Mouse (Mus musculus) thymus, postnatal 25 days (tissue): ENCODE measurements around the gene Cav3.

Experiments
- DNase-seq: peaks from one replicate; pipeline ENCODE4 v3.0.0; 2022

Gene Cav3

DNA sequence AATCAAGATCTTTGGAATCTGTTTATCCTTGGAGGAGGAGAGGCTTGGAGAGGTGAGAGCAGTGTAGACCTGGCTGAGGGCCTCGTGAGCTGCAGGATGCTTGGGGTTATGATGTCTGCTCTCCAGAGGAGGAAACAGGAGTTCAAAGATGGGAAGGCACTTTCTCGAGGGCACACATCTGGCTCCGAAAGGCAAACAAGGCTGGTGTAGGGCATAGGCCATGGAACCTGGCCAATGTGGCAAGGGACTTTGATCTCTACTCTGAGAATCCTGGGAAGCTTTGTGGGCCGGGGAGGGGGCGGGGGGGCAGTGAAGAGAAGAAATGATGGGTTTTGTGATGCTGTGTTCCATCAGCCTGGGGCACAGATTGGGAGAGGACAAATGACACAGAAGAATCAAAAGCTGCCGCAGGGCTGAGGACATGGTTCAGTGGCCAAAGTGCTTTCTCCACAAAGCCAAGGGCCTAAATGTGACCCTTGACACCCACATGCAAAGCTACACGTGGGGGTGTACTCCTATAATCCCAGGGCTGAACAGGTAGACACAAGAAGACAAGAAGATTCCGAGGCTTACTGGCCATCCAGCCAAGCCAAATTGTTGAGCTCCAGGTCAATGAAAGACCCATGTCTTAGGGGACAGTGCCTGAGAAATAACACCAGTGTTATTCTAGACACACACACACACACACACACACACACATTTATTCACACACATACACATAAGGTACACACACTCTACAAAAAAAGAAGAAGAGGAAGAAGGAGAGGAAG lies 37.2 kb downstream of the Cav3 start:
- DNase-seq, result no peak

DNA sequence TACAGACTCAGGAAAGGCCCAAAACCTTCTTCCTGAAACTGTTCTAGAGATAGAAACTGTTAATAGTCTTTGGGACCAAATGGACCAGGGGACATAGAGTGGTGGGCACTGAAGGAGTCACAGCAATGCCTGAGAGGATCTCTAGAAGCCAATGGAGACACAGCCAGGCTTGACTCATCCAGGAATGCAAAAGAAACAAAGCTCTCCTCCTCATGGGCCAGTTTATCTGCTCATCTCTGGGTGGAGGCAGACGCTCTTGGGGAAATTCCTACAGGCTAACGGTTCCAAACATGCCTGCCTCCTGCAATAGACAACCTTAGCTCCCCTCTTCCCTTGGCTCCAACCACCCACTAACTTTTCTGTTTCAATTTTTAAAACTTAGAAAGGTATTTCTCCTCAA lies 38.2 kb downstream of the Cav3 start:
- no peak for DNase-seq

DNA sequence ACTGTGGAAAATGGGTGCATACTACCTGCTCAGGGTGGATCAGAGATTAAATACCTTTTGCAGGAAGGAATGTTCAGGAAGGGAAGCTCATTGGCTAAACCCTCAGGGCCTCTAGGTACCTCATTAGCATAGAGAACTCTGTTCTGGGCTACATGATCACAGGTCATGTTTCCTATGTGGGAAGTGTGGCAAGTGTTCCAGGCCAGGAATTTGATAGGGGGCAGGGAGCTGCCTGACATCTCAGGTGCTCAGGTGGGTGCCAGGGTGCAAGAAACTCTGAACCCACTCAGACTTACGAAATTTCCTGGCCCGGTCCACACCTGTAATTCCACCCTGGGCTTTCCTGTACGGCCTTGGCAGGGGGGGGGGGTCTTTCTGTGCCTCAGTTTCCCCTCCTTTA lies 39.4 kb downstream of the Cav3 start:
- DNase-seq, result no peak

DNA sequence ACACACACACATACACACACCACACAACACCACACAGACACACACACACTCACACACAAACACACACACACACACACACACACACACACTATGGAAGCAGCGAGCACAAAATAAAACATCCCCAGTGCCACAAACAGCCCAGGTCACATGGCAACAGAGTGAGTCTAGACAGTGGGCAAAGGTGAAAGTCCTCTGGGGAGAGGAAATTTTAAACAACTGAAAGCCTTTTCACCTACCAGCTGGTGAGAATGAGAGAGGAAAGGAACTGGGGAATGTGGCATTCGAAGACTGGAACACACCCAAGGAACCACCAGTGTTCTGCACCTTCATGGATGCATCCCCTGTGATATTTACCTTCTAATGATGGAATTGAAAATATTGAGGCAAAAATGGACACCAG lies 40.2 kb downstream of the Cav3 start:
- no peak for DNase-seq

DNA sequence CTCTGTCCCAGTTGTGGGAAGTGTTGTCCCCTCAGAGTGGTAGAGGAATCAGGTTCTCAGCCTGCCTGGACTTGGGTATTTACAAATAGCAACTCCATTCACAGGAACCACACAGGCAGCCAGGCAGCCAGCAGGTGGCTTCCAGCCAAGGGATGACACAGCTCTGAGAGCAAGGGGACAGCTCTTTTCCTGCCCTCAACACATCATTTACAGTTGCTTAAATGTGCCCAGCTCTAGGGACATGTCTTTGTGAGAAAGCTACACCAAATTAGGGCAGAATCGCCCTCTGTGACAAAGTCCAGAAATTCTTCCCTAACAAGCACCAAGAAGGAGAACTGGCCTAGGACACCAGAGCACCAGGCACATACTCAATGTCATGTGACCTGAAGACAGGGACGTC lies 41.9 kb downstream of the Cav3 start:
- DNase-seq, result no peak

DNA sequence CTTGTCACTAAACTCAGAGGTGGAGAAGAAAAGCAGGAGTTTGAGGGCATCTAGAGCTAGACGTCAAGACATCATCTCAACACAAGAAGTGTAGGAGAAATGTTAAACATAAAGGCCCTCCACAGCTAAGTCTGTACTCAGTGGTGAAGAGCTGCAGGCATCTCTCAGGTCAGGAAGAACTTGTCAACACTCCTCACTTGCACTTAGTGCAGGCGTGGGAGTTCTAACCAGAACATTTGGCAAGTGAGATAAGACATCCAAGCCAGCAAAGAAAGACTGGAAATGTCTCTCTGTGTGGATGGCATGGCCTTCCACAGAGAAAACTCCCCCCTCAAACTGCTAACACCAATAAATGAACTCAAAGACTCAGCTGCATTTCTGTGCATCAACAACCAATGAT lies 48.3 kb downstream of the Cav3 start:
- no peak for DNase-seq

DNA sequence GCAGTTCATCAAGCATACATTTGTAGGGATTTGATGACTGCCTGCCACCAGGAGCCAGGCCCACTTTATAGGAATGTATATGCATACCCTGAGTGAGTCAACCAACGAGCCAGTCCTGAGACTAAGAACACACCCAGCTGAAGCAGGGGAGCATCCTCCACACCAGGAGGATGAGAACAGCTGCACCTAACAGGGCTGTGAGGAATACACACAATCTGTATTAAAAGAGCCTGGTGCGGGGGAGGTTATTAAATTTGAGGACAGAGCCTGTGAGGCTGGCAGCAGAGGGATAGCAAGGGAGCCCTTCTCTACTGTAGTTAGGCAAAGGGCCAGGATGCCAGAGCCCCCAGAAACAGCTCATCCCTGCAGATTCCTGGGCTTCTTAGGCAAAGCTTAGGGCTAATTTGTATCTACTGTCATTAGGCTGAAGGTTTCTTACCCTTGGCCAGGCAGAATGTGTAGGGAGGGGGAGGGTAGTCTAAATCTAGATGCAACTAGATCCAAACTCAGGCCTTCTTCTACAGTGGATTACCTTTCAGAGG lies 50.4 kb downstream of the Cav3 start:
- DNase-seq, result no peak

DNA sequence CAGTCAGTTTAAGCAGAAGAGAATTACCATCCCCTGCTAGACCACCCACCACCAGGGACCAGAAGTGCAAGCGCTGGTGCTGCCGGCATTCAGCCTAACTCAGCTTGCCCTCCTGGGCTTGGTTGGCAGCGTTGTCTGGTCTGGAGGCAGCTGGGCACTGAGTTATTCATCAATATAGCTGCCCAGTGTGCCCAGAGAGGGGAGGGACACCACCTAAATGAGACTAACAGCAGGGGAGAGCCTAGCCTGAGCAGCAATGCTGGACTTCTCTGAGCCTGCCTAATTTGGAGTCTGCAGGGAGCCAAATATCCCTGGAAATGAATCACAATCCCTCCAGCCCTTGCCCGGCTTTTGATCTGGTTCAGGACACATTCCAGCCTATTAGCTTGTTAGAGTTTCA lies 51.0 kb downstream of the Cav3 start:
- no peak for DNase-seq

DNA sequence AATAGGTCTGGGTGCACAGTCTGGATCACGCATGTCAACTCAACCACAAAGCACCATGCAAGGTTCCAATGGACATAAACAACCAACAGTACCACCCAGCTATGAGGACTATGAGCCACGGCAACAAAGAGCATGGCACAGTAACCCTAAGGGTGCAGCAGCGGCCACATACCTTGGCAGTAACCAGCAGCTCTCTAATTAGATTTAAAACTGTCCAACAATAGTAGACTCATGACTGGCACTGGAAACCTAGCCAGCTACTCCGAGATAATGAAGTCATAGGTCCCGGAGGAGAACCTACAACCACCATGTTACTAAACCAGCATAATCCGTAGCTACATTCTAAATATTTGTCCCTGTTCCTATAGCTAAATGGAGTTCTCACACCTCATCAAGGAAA lies 55.3 kb downstream of the Cav3 start:
- no peak for DNase-seq

DNA sequence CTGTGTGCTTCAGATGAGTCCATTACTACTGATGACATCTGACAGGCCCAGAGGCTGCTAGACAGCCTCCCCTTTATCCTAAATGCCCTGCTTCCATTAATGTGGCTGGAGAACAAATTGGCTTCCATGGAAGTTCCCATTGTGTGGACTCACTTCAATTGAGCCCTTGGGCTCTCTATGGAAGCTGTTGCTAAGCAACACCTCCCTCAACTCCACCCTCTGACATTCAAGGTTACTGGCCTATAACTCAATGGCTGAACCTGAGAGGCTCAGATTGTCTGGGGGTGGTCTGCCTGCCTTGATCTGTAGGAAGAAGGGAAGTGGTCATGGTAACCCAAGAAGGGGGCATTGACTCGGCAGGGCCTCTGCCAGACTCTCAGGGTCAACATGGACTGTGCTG lies 57.2 kb downstream of the Cav3 start:
- no peak for DNase-seq

DNA sequence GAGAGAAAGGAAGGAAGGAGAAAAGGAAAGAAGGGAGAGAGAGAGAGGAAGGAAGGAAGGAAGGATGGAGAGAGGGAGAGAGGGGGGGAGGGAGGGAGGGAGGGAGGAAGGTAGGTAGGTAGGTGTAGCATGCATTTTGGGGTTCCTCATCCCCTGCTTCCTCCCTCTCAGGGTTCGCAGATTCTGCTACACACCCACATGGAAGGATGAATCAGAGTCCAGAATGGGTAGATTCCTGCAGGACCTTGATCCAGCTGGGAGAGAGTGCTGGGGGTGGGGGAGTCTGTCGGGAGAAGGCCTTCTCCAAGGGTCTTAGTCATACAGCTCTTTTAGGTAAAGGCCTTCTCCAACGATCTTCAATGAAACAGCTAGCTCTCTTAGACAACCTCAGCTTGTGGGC lies 58.3 kb downstream of the Cav3 start:
- no peak for DNase-seq

DNA sequence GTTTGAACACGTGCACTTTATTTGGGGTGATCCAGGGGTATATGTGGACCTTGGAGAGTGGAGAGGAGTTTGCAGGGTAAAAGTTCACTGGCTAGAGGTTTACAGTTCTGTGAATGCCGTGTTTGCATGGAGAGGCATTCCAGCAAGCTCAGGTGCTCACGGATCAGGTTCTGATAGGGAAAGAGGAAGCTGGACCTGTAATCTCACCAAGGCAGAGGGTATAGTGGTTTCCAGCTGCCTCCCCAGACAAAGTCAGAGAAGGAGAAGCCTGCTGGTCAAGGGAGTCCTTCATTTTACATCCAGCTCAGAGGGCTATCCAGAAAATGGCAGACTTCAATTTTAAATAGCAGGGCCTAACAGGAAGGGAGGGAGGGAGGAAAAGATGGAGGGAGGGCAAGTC lies 58.7 kb downstream of the Cav3 start:
- DNase-seq, result no peak
